8 mouse cellular contexts compared by ENCODE assay signal in genomic region chr3:95110911-95111726, GRCm38 (mm10). TPM values are rescaled to one million over a fixed set of nuclear protein-coding genes. Genes with fewer than 3 reads are reported as not detected.
DNase-seq lines count a peak whose midpoint lies in the region; ATAC-seq and TF ChIP-seq lines count a peak whose summit lies in the region.

TSS of gene Vps72 (plus strand) at chr3:95111022.

- peaks cover 17% of the 10 kb centered on the region for H3K36me3 ChIP-seq in embryonic facial prominence, embryonic 15.5 days
- H3K36me3 ChIP-seq in limb, embryonic 14.5 days (ENCODE audit: control insufficient read depth, insufficient read depth, low read length): peaks cover 21% of the 10 kb centered on the region
- H3K36me3 ChIP-seq in midbrain, postnatal 0 days (ENCODE audit: insufficient read depth, low read length): peaks cover 13% of the 10 kb centered on the region

- H3K9me3 ChIP-seq in embryonic facial prominence, embryonic 15.5 days (replicated peaks): no peaks in the 10 kb centered on the region
- H3K9me3 ChIP-seq in limb, embryonic 14.5 days (ENCODE audit: control insufficient read depth, low read length): no peaks in the 10 kb centered on the region
- no peaks in the 10 kb centered on the region for H3K9me3 ChIP-seq in midbrain, postnatal 0 days (ENCODE audit: low read length)

- peak within 1 kb of the TSS; percentile 85 for H3K9ac ChIP-seq in embryonic facial prominence, embryonic 15.5 days
- peak within 1 kb of the TSS; percentile 84 for H3K9ac ChIP-seq in limb, embryonic 14.5 days (ENCODE audit: low read depth, low read length, severe bottlenecking)
- H3K9ac ChIP-seq in midbrain, postnatal 0 days (replicated peaks; ENCODE audit: low read length, poor library complexity, severe bottlenecking): peak within 1 kb of the TSS; percentile 84

- peak within 1 kb of the TSS; percentile 99 for H3K4me3 ChIP-seq in bone marrow, adult 2 months (replicated peaks; ENCODE audit: control insufficient read depth, low read depth, low read length)
- H3K4me3 ChIP-seq in embryonic facial prominence, embryonic 15.5 days (replicated peaks): peak within 1 kb of the TSS; percentile 81
- H3K4me3 ChIP-seq in limb, embryonic 14.5 days (replicated peaks; ENCODE audit: low read length): peak within 1 kb of the TSS; percentile 80
- H3K4me3 ChIP-seq in midbrain, postnatal 0 days (ENCODE audit: low read depth, low read length): peak within 1 kb of the TSS; percentile 85

- no peaks in the 10 kb centered on the region for H3K27me3 ChIP-seq in embryonic facial prominence, embryonic 15.5 days
- H3K27me3 ChIP-seq in limb, embryonic 14.5 days (ENCODE audit: control insufficient read depth, insufficient read depth, low read length): no peaks in the 10 kb centered on the region
- H3K27me3 ChIP-seq in midbrain, postnatal 0 days (ENCODE audit: insufficient read depth, low read length): no peaks in the 10 kb centered on the region

- TF ChIP-seq POLR2A in bone marrow, adult 2 months (IDR thresholded peaks at IDR 0.05; ENCODE audit: borderline replicate concordance, control insufficient read depth, low read depth, low read length): peak; percentile 67; the same call in 1 of the 2 replicates
- TF ChIP-seq POLR2A in limb, embryonic 14.5 days (IDR thresholded peaks at IDR 0.05; ENCODE audit: borderline replicate concordance, extremely low read depth, insufficient read depth, insufficient read length): peak; percentile 91; the same call in 1 of the 2 replicates

- TF ChIP-seq CTCF in bone marrow, adult 2 months (IDR thresholded peaks at IDR 0.05; ENCODE audit: control insufficient read depth, insufficient read depth, low read length): no peak
- no peak for TF ChIP-seq CTCF in midbrain, postnatal 0 days (IDR thresholded peaks at IDR 0.05)

- 1% methylated on average over 54 of the region's 54 CpGs for WGBS in bone marrow, adult 2 months
- under 1% methylated on average over 54 of the region's 54 CpGs for WGBS in embryonic facial prominence, embryonic 15.5 days
- WGBS in limb, embryonic 14.5 days: under 1% methylated on average over 54 of the region's 54 CpGs
- WGBS in midbrain, postnatal 0 days: under 1% methylated on average over 53 of the region's 54 CpGs

- peak within 1 kb of the TSS; percentile 91 for H3K27ac ChIP-seq in bone marrow, adult 2 months (ENCODE audit: control insufficient read depth, insufficient read depth, low read depth, low read length, poor library complexity)
- peak within 1 kb of the TSS; percentile 98 for H3K27ac ChIP-seq in embryonic facial prominence, embryonic 15.5 days (replicated peaks)
- H3K27ac ChIP-seq in limb, embryonic 14.5 days (replicated peaks; ENCODE audit: low read depth, low read length): peak within 1 kb of the TSS; percentile 97
- H3K27ac ChIP-seq in midbrain, postnatal 0 days (ENCODE audit: low read depth, low read length): peak within 1 kb of the TSS; percentile 85

- DNase-seq in 416B (ENCODE audit: low read depth): peak; percentile 94
- DNase-seq in heart, adult 8-10 months (ENCODE audit: low spot score): peak; percentile 89
- DNase-seq in kidney, adult 9 months: peak; percentile 93
- DNase-seq in limb, embryonic 14.5 days (ENCODE audit: low spot score): peak; percentile 91
- peak; percentile 95 for DNase-seq in midbrain, postnatal 0 days (ENCODE audit: low spot score)
- peak; percentile 72 to 82 for DNase-seq in spleen, postnatal 14 days (ENCODE audit: low spot score in 2 of 2)

- peaks cover 1% of the 10 kb centered on the region; the same call in 1 of the 2 replicates for H3K4me1 ChIP-seq in bone marrow, adult 2 months (ENCODE audit: control insufficient read depth, insufficient read depth, low read length)
- peaks cover 18% of the 10 kb centered on the region for H3K4me1 ChIP-seq in embryonic facial prominence, embryonic 15.5 days
- peaks cover 9% of the 10 kb centered on the region; the same call in 1 of the 2 replicates for H3K4me1 ChIP-seq in limb, embryonic 14.5 days (ENCODE audit: control insufficient read depth, insufficient read depth, low read length)
- 0 out of 2 replicates have a peak, but pooled peaks cover 3% of the 10 kb centered on the region for H3K4me1 ChIP-seq in midbrain, postnatal 0 days (ENCODE audit: insufficient read depth, low read length)

- peak within 1 kb of the TSS; percentile 54 for H3K4me2 ChIP-seq in embryonic facial prominence, embryonic 15.5 days (replicated peaks)
- peak within 1 kb of the TSS; percentile 56 for H3K4me2 ChIP-seq in limb, embryonic 14.5 days (replicated peaks; ENCODE audit: low read depth, low read length, severe bottlenecking)
- peak within 1 kb of the TSS; percentile 53 for H3K4me2 ChIP-seq in midbrain, postnatal 0 days (ENCODE audit: low read depth, low read length, poor library complexity, severe bottlenecking)

- ATAC-seq in embryonic facial prominence, embryonic 15.5 days (ENCODE audit: insufficient number of reproducible peaks, low FRiP score, low TSS enrichment, low read depth): peak; percentile 69
- peak; percentile 75 for ATAC-seq in limb, embryonic 14.5 days (ENCODE audit: low FRiP score, low read depth)
- ATAC-seq in midbrain, postnatal 0 days (ENCODE audit: low FRiP score): peak; percentile 59; the same call in 1 of the 2 replicates

RNA-seq across cellular contexts. Expression of gene Vps72, which starts in this region (rescaled TPM):
- polyA plus RNA-seq in bone marrow, adult 2 months (2011; ENCODE audit: insufficient read depth, insufficient read length, low replicate concordance, missing spikeins): 17.0 and 39.0 TPM in 2 replicates
- 142 and 162 TPM in 2 replicates for polyA plus RNA-seq in embryonic facial prominence, embryonic 15.5 days (2015; fragmentation: Nextera tagmentation; extraction: Ambion mirVana)
- 10 to 100 TPM; 27.9 to 35.3 (median 32.0) TPM for total RNA-seq in heart, adult 8-10 months (2022)
- 125 and 130 TPM in 2 replicates for polyA plus RNA-seq in limb, embryonic 14.5 days (2012; rRNA removed)
- 141 and 163 TPM in 2 replicates for polyA plus RNA-seq in limb, embryonic 14.5 days (2014; fragmentation: Nextera tagmentation; extraction: Ambion mirVana)
- total RNA-seq in midbrain, postnatal 0 days (2014; rRNA removed): 69.6 and 84.7 TPM in 2 replicates
- 131 and 136 TPM in 2 replicates for polyA plus RNA-seq in midbrain, postnatal 0 days (2015; fragmentation: Nextera tagmentation; extraction: Ambion mirVana)

Comparison
In these comparisons a context has a peak if more than half of its experiments do, and no peak if none do; other contexts are left out.
1. Peak in every context shown above with its lines: DNase-seq, ATAC-seq, H3K4me3 ChIP-seq and H3K27ac ChIP-seq.